Mouse (Mus musculus) hindlimb bud, embryonic 11.5 days (tissue): Measurements from ENCODE around the gene Sema3g.

ENCODE experiments used
- DNase-seq: peaks from one replicate; pipeline ENCODE4 v3.0.0-alpha.2; 2012; ENCODE audit warnings: low read depth, low spot score; ENCODE audit errors: extremely low spot score

Gene Sema3g

DNA sequence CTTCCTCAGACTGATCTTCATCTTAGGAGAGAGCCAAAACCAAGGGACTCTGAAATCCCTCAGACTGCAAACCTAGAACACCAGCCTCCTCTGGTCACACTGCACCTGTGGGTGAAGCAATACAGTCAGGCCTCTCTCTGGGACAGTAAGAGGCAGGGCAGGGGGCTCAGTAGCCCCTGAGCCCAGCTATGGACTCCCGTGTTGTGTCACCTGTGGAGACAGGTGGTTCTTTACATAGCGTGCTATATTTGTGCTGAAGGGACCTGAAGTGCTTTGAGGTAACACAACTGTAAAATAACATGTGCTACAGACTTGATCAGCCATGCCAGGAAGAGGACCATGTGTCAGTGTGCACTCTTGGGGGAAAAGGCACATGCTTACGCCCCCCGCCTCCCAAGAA is 22.1 kb upstream of the Sema3g start:
- DNase-seq: no peak

DNA sequence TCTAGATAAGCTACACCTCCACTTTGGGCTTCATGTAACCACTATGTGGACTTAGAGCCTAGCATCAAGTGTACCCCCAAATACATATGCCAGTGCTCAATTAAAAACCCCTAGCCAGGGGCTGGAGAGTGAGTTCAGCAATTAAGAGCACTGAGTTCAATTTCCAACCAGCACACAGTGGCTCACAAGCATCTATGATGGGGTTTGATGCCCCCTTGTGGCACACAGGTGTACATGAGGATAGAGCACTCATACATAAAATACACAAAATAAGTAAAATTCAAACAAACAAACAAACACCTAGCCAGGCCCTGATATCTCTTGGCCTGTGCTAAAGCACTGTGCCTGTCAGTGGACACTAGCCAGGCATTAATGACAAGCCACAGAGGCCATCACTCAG is 21.7 kb upstream of the Sema3g start:
- no peak for DNase-seq

DNA sequence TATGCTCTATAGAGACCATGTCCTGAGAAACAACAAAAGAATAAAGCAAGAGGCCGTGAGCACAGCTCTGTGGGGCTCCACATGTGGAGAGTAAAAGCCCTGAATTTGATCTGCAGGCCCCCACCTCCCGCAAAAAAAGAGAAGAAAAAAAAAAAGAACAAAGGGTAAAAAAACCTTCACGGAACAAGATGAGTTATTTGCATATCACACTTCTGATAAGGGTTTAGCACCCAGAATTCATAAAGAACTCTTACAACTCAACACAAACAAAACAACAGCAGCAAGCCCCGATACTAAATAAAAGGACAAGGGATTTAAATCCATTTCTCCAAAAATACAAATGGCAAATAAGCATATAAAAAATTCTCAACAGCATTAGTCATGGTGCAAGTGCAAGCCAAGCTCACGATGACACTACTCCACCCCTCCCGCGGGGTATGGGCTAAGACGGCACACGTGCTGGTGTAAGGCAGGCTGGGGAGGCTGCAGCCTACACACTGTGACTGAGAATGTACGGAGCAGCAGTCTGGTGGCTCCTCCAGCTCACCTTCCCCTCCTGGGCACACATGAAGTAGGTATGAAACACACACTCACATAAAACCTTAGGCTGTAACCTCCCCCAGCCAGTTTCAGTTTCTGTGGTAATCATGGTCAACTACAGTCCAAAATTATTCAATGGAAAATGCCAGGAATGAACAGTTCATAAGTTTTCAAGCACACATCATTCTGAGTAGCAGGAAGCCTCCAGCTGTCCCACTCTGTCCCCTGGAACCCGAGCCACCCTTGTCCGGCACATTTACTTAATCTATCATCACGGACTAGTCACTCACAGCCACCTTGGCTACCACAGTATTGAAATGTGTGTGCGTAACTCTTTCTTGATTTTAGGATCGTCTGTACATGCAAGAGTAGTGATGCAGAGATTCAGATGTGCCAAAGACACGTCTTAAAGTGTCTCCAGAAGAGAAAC is 19.8 kb upstream of the Sema3g start:
- DNase-seq: no peak

DNA sequence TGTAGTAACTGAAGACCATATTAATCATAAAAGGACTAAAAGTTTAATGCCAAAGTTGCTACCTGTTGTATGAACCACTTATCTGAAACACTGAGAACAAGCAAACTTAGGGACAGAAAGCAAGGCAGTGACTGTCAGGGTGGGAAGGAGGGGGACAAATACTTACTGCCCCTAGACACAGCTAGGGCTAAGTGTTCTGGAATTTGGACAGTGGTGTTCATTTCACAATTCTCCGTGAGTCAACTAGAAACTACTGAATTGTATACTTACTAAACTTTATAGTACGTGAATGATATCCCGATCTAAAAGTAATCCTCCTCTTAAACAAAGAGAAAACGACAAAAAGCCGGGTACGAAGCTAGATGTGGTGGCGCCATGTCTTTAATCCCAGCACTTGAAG is 18.1 kb upstream of the Sema3g start:
- DNase-seq: no peak

DNA sequence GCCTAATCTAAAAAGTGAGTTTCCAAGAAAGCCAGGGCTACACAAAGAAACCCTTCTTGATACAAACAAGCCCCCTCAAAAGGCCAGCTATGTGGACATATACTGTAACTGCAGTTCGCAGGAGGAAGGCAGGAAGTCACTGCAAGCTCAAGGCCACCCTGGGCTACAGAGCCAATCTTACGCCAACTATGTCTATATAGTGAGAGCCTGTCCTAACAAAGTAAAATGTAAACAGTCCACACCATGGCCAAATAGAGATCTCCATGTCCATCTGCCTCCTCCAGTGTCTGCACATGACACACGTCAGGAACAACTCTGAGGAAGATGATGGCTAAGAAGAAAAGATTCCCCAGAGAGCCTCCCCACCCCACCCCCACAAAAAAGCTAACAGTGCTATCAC is 17.6 kb upstream of the Sema3g start:
- DNase-seq: no peak

DNA sequence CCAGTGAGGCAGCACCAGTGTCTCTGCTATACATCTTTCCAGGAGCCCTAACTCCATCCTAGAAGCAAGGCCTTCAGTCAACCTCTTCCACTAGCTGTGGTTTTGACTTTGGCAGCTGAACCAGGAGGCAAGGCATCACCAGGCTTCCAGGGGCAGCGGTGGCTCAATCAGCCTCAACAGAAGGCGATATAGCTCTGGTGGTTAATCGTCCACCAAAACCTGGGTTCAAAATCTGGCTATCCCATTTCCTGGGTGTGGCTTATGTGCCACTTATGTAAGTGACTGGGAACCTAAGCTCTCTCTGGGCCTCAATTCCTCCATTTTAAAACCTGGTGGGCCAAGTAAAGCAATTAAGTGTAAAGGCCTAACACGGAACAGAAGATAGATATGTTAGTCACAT is 12.8 kb upstream of the Sema3g start:
- DNase-seq: no peak

DNA sequence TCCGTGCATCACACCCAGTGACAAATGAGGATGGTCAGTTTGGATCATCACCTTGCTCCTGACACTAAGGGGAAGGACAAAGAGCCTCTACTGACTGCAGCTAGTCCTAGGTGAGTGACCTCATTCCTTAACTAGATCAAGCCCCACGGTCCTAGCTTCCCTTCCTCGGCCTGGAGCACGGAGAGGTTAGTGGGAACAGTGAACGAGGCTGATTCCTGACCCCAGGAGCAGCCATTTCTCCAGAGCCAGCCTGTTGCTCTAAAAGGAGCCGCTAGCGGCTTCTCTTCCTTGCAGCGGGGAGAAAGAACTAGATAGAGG is 12.5 kb upstream of the Sema3g start:
- DNase-seq: no peak

DNA sequence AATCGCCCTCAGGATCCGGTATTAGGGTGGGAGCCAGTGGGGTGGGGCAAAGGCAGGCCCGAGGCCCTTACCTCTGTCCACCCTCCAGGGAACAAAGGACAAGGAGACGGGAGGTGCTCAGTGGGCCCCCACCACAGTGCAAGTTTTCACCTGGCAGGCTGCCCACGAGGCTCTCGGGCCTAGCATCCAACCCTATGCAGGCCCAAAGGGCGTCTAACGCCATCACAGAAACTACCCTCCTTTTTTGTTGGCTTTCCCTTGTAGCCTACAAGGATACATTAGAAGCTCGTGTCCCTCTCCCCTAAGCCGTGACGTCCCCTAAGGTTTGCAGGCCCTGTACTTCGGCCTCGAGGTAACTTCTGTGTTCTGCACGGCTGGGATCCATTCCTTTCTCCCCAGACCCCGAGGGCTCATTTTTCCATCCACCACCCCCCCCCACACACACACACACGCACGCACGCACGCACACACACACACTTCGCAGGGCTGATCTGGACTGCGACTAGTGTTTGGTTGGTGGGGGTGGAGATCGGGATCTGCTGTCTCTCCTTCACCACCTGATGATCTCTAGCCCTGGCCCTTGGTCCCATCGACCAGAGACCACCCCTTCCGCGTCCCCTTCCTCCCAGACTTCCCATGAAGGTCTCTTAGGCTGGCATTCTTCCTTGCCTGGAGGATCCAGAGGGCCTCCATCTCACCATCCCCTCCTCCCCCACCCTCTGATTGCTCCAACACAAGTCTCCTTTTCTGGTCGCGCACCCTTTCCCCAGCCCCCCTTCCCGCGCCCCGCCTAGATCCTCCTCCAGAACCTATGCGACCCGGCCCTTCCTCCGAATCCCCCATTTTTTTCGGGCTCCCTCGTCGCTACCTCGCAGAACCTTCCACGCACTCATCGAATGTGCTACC is 11.8 kb upstream of the Sema3g start:
- DNase-seq: no peak

DNA sequence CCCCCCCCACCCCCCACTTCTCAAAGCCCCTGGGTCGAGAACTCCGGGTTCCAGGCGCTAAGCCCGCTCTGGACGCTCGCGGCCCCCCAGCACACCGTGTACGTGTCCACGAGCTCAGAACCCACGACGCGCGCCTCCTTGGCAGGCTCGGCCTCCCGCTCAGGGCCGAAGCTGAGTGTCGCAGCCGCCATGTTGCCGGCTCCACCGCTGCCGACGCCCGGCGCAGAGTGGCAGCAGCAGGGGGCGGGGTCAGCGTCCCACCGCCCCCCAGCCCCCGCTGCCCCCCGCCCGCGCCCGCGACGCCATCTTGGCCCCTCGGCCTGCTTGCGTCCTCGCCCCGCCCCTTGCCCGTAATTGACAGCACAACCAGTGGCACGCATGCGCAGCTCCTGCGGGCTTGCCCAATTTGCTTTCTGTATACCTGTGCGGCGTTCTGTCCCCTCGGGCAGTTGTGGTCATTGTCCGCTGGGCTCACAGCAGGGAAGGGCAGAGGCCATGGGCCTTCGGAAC is 11.1 kb upstream of the Sema3g start:
- DNase-seq: peak; percentile 81

DNA sequence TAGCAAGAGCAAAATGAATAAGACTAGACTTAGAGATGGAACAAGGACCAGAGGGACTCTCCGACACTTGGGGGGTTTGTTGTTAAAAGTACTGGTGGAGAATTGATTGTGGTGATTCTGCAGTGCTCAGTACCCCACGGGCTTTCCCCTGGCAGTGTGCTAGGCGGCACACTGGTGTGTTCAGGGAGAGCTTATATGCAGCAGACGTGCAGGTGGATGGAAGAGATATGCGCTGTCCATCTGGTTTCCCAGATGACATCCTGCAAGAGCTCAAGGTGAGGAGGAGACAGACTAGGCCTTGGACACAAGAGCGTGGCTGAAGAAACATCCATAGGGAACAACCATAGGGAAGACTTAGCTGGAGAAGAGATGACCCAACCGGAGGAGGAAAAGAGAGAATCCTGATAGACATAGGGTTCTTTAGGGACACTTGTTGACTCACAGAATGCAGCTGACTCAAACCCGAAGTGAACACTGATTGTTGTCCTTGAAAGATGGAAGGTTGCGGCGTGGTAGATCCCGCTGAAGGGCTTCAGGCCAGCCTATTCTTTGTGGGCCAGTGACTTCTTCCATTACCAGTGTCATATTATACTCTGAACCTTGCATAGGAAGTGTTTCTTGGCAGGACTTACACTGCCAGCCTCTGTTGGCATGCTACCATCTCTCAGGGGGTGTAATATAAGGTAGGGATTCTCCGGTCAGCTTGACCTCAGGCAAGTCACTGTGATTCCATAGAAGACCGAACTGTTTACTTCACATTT is 10.4 kb upstream of the Sema3g start:
- DNase-seq: no peak

DNA sequence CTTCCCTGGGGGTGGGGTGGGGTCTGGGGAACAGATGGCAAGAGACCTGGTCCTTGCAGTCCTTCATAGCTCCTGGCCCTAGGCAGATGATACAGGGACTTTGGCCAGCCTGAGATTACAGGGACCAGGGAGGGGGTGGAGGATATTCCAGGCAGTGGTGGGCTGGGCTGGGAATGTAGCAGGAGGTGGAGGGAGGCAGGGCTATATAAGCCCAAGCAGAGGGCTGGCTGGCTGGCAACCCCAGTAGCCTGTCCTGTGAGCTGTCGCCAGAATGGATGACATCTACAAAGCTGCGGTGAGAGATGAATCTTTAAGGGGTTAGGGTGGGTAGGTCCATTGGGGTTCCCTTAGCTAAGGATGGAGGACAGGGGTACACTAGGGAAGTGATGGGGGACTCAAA is 9.6 kb upstream of the Sema3g start, which contains the start of gene Tnnc1:
TSS of gene Tnnc1 (plus strand) at position 229 of the 400 bp plus-strand sequence.
- no peak for DNase-seq

DNA sequence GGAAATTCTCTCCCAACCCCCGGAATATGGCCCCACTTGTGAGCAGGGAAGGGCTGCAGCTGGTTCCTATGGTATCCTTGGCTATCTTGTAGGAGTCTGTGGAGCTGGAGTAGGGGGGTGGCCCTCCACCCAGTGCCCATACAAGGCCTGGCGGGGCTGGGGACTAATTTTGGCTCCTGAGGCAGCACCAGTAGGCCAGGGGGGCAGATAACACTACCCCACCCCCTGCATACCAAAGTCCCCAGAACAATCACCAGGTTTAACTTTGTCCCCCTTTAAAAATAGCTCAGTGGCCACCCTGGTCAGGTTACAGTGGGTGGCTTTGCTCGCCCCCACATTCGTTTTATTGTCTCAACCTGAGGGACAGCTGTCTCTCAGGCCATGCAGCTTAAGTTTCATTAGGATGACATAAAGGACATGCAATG is 8.5 kb upstream of the Sema3g start:
- DNase-seq: no peak

DNA sequence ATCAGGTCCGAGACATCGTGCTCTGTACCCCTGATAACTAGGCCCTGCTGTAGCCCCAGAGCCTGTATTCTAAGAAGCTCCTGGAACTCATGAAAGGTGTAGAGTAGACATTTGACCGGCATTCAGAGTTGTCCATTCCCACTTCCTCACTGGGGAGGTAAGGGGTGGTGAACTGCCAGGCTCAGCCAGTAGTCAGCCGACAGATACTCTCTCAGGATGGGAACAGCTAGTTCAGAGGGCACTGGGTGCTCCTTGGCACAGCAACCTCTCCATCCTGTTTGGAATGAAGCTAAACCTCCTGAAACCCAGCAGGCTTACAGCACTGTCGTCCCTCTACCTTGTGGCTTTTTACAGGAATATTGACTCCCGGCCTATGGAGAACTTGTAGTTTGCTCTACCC is 5.8 kb upstream of the Sema3g start:
- DNase-seq: no peak

DNA sequence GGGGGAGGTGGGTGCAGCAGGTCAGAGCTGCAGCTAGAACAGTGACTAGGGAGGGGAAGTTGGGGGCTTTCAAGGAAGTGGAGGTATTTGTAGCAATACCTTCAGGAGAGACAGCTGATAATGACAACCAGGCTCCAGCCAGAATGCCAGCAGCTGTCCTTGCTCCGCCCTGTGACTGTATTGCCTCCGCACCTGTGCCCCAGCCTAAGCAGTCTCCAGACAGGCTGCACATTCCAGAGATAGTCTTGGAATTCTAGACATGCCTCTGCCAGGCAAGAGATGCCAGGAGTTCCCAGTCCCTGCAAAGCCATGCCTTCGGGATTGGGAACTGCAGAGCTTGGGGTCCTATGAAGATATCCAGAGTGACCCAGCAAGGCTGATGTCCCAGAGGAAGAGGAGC is 5.2 kb upstream of the Sema3g start:
- no peak for DNase-seq

DNA sequence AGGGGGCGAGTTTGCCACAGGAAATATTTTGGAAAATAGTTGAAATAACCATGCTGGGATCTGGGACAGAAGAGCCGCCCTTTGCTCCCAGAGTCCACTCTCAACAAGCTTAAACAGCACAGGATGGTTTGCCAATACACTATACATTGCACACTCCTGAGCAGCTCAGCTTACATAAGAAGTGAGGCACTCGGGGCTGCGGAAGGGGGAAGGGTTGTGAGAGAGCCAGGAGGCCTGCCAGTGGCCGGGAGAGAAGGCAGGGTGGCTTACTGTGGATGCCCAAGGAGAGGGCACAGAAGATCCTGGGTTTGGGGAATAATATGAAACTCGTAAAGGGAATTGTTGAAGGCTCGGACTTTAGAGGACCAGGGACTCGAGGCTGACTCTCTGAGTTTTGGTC is 3.8 kb upstream of the Sema3g start:
- DNase-seq: no peak

DNA sequence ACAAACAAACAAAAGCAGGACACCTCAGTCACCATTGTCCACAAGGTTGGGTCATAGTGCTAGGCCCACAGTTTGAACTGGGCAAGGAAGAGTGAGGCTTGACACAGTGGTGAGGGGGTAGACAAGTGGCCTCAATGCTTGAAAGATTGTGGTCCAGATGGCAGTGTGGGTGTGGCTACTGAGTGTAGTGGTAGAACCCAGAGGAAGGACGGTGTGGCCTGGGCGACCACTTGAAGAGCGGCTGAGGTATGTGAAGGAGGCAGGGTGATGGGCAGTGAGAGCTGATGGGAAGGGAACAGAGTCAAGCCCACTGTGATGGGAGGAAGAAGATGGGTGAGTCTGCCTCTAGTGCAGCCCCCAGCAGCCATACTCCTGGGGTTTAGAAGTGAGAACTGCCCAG is 3.0 kb upstream of the Sema3g start:
- no peak for DNase-seq

DNA sequence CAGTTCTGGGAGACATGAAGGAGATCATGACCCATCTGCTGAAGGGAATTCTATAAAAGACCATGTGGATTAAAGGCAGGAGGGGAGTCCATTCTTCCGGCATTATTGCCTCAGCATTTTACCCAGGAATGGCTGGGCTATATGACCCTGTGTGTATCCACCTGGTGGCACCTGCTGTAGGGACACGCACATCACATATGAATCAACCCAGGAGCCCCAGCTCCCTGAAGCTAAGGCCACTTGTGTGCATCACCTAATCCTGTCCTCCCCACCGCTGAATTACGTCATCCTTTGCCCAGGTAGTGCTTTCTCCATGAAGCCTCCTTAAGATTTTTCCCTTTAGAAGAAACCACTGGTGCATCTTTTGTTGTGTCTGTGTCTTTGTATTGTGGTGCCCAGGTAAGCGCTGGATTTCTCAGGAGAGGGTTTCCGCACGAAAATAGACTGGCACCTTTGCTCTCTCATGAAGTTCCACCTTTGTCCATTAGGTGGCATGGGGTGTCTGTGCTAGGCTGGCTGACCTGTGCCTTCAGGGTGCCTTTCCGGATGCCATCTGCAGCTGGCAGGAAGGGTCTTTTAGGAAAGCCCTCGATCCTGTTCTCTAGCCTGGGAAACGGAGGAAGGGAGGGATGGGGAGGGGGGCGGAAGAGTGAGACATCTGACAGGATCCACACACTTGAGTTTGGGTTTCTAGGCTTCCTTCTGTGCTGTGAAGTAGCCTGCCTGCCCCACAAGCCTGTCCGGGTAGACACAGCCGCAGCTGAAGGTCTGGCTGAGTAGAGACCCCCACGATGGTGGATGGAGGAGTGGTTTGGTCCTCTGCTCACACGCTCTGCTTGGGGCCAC is 2.3 kb upstream of the Sema3g start:
- DNase-seq: no peak

DNA sequence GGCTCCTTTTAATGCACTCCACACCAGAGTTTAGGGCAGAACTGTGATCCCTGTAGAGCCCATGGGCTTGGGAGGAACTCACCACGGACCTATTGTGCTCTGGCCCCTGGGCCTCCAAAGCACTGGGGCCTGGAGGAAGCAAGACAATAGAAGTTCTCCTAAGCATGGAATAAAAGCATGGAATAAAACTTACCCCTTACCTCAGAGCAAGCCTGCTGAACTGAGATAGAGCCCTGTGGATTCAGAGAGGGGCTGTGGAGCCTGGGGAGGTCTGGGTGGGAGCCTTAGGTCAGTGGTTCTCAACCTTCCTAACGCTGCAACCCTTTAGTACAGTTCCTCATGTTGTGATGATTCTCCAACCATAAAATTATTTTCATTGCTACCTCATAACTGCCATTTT is 814 bp upstream of the Sema3g start, which contains the start of gene Nisch:
TSS of gene Nisch (minus strand) at position 101 of the 400 bp plus-strand sequence.
- DNase-seq: no peak

DNA sequence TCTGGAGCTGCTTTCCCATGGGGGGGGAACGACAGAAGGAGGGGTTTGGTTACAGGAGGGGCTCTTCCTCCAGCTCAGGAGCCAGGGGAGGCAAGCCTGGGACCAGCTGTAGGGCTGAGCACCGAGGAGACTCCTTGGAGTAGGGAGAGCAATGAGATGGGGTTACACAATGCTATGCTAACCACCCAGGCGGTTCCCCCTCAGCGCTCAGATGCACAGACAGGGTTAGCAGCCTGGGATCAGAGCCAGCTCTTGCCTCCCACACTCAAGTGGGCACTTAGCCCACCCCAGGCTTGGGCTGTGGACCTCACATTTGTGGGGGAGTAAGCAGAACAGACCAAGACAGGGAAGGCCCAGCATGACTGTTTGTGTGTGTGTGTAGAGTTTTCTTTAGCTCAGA is 9.3 kb downstream of the Sema3g start:
- DNase-seq: no peak

DNA sequence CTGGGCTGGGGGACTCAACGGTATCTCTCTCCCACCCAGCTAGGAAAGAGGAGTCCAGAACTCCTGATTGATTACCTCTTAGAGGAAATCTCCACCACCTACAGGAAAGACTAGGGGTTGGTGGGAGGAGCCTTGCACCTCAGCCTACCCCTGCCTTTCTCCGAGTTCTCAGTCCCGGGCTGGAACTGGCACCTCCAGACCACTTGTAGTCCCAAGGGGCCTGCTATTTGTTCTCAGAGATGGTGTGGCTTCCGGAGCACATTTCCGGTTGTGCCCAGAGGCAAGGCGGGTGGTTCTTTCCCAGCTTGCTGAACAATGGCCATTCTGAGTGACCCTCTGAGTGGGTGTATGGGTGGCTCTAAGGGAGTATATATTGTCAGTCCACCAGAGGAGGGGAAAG is 10.6 kb downstream of the Sema3g start:
- DNase-seq: no peak
